Mouse (Mus musculus) forebrain, embryonic 13.5 days (tissue): ENCODE data around the gene Ebp. TPM values are rescaled to one million over a fixed set of nuclear protein-coding genes. Genes with fewer than 3 reads are reported as not detected.

Source experiments
- ATAC-seq: fragments of 200-750 bp; cut with Nextera tagmentation; 2 replicates; pipeline ENCODE4 v1.8.0; 2017
- H3K27ac ChIP-seq: fragments of 300-500 bp; sonication (generic); 2 replicates; pipeline ENCODE4 v1.5.1; 2015; ENCODE audit warnings: inconsistent platforms, mild to moderate bottlenecking, moderate library complexity
- H3K27me3 ChIP-seq: fragments of 300-500 bp; sonication (generic); 2 replicates; pipeline ENCODE4 v1.6.1; 2015; ENCODE audit warnings: mild to moderate bottlenecking, inconsistent platforms
- H3K36me3 ChIP-seq: fragments of 300-500 bp; sonication (generic); 2 replicates; pipeline ENCODE4 v1.6.1; 2015; ENCODE audit warnings: mild to moderate bottlenecking, inconsistent platforms; ENCODE audit not compliant: poor library complexity, severe bottlenecking
- H3K4me1 ChIP-seq: fragments of 300-500 bp; sonication (generic); 2 replicates; pipeline ENCODE4 v1.6.1; 2015; ENCODE audit warnings: inconsistent platforms
- H3K4me2 ChIP-seq: fragments of 300-500 bp; sonication (generic); 2 replicates; pipeline ENCODE4 v1.6.1; 2015; ENCODE audit warnings: inconsistent platforms, mild to moderate bottlenecking, moderate library complexity
- H3K4me3 ChIP-seq: fragments of 300-500 bp; sonication (generic); 2 replicates; pipeline ENCODE4 v1.5.1; 2015; ENCODE audit warnings: mild to moderate bottlenecking, inconsistent platforms
- H3K9ac ChIP-seq: fragments of 300-500 bp; sonication (generic); 2 replicates; pipeline ENCODE4 v1.6.1; 2015; ENCODE audit warnings: mild to moderate bottlenecking, inconsistent platforms
- H3K9me3 ChIP-seq: fragments of 300-500 bp; sonication (generic); replicated peaks from 2 replicates; pipeline ENCODE4 v1.6.1; 2016; ENCODE audit warnings: inconsistent platforms
- WGBS: fragments of 180-500 bp; shearing (Covaris S2); methylation state at CpG from one replicate; pipeline ENCODE4 v1.1.7; 2015; 5-methylcytosine and 5-hydroxymethylcytosine counted together
- polyA plus RNA-seq: library from polyadenylated mRNA; unstranded; fragments of >200 nt; fragmentation: Nextera tagmentation; extraction: Ambion mirVana; gene quantifications from 2 replicates; pipeline ENCODE4 v1.2.1, GENCODE M21; 2015

Ebp gene
- polyA plus RNA-seq, 1 experiment from 2014 or later, result 21.2 TPM

DNA sequence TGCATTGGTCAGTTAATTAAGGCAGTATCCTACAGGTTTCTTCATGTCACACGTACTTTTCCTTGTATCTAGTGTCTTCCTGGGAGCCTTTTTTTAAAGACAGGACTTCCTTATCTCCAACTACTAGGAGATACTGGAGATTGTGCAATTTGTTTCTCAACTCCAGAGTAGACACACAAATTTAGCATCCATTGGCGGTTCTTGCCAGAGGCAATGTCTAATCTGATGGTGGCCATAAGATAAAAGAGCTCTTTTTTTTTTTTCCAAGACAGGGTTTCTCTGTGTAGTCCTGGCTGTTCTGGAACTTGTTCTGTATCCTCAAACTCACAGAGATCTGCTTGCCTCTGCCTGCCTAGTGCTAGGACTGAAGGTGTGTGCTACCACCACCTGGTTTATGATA, 16.4 kb upstream of the Ebp start:
- Histone ChIP-seq H3K36me3 (no peaks in the 10 kb centered on the region), H3K9ac (no peak overlapping the region), H3K27me3 (no peaks in the 10 kb centered on the region), H3K9me3 (no peaks in the 10 kb centered on the region), H3K4me2 (no peak overlapping the region), H3K27ac (no peak overlapping the region), H3K4me1 (peaks cover 7% of the 10 kb centered on the region), H3K4me3 (no peak overlapping the region)
- no peak for ATAC-seq
- 76% methylated on average over 2 of the region's 2 CpGs for WGBS

DNA sequence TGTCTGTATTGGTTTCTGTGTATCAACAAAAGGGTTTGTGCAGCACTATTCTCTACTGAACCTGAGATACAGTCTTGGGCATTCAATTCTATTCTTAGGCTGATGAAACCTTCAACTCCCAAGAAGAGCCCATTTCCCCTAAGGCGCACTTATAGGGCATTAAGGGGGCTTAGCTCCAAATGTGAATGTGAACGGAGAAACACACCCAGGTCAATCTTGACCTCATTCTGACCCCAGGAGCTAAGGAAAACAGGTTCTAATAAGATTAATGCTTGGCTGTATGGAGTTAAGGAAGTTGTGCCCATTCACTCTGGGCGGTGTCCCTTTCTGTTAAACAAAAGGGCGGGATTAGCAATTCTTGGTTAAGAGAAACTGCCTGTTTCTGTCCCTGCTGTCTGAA, 13.9 kb upstream of the Ebp start:
- Histone ChIP-seq H3K4me1 (peaks cover 7% of the 10 kb centered on the region), H3K27me3 (no peaks in the 10 kb centered on the region), H3K9ac (no peak overlapping the region), H3K9me3 (no peaks in the 10 kb centered on the region), H3K4me2 (peak overlapping the region; percentile 59; the same call in 1 of the 2 replicates), H3K27ac (no peak overlapping the region), H3K4me3 (no peak overlapping the region), H3K36me3 (0 out of 2 replicates have a peak, but pooled peaks cover 3% of the 10 kb centered on the region)
- ATAC-seq, result no peak
- 22% methylated on average over 4 of the region's 4 CpGs for WGBS

DNA sequence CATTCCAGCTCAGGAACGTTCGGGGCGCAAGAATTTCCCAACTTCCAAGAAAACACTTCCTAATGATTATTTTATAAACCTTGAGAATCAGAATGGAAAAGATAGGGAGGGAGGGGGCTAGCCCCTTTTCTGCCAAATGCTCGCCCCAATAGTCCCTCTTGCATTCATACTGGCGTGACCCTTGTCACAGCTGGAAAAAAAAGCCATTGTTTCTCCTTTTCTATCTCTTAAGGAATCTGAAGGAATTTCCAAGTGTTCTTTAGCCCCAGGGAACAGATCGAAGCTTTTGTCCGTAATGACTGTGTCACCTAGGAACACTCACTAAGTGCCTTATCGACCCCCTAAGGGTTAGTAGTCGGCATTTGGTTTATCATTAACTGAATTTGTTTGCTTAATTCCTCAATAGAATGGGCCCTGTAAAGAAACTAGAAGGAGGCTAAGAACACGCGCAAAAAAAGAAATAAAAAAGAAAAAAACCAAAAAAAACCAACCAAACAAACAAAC, 13.4 kb upstream of the Ebp start:
- WGBS, result 16% methylated on average over 11 of the region's 11 CpGs
- Histone ChIP-seq H3K4me1 (peaks cover 7% of the 10 kb centered on the region), H3K27me3 (no peaks in the 10 kb centered on the region), H3K27ac (no peak overlapping the region), H3K36me3 (0 out of 2 replicates have a peak, but pooled peaks cover 3% of the 10 kb centered on the region), H3K4me2 (peak overlapping the region; percentile 59), H3K4me3 (peak overlapping the region; percentile 50), H3K9me3 (no peaks in the 10 kb centered on the region), H3K9ac (peak overlapping the region; percentile 50)
- ATAC-seq, result peak; percentile 36

DNA sequence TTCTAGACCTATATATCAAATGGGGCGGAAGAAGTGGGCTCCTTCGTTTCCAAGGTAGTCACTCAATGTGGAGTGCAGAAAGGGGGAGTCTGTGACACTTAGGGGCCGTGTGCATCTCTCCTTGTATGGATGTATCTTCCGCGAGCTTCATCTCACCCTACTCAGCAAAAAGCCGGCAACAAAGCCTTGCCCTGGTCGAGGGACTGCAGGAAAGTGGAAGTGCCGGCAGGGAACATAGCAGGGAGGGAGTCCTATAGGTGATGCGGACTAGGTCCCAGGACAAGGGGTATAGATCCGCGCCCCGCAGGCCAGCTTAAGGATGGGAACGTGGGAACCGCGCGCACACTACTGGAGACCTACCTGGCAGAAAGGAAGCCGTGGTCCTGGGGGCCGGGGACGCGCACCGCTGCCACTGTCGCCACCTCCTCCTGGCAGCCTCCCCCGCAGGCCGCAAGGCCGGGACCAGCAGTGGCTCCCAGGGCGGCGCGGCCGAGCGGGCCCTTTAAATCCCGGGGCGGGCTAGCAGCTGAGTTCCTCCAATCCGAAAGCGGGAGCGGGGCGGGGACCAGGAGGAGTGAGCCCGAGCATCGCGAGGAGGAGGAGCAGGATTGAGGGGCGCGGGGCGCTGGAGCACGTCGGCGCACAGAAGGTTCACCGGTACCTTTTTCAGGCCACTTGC, 12.8 kb upstream of the Ebp start, which contains the start of gene Porcn:
Gene Porcn (minus strand): TSS at position 511 of the 679 bp plus-strand sequence.
- Histone ChIP-seq H3K9me3 (no peaks in the 10 kb centered on the region), H3K36me3 (0 out of 2 replicates have a peak, but pooled peaks cover 3% of the 10 kb centered on the region), H3K27ac (no peak within 1 kb of the TSS), H3K4me3 (peak within 1 kb of the TSS; percentile 50), H3K4me2 (peak within 1 kb of the TSS; percentile 59), H3K4me1 (peaks cover 7% of the 10 kb centered on the region), H3K9ac (peak within 1 kb of the TSS; percentile 64), H3K27me3 (no peaks in the 10 kb centered on the region)
- WGBS, result 10% methylated on average over 43 of the region's 46 CpGs
- ATAC-seq, result peak; percentile 99

DNA sequence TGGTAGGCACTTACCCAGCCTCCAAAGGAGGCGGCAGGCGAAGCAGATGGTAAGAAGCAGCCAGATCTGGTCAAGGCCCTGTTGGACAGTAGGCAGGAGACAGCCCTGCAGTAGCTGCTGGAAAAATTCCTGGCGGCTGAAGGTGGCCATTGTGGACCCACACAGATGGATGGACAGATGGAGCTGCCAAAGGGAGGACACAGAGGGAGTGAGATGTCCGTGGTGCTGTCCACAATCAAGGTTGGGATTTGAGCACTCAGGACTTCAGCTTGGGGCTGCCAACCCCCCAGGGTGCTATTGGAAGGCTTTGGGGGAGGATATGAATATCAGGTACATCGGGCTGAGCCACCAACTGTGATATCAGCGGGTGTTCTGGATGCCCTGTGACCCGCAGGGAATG, 12.2 kb upstream of the Ebp start:
- H3K36me3 ChIP-seq, result 0 out of 2 replicates have a peak, but pooled peaks cover 7% of the 10 kb centered on the region
- no peaks in the 10 kb centered on the region for H3K27me3 ChIP-seq
- H3K4me1 ChIP-seq, result peaks cover 7% of the 10 kb centered on the region
- ATAC-seq, result no peak
- no peaks in the 10 kb centered on the region for H3K9me3 ChIP-seq
- H3K4me2 ChIP-seq, result peak overlapping the region; percentile 59
- WGBS, result 32% methylated on average over 7 of the region's 7 CpGs
- peak overlapping the region; percentile 64; the same call in 1 of the 2 replicates for H3K9ac ChIP-seq
- H3K4me3 ChIP-seq, result peak overlapping the region; percentile 50
- H3K27ac ChIP-seq, result no peak overlapping the region

DNA sequence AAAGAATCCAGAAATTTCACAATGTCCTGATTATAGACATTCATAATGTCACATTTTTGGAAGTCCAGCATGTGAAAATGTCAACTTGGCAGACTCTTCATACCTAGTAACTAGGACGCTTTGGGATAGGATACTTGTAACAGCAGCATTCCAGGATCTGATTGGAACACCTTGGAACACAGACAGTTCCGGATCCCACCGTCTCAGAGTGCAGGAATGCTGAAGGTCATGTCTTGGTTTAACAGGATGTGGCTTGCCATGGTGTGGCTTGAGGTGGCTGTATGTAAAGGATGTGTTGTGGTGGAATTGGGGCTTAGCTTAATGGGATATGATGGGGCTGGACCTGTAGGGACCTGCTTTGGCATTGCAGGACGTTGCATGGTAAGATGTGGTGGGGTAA, 11.8 kb upstream of the Ebp start:
- no peak for ATAC-seq
- Histone ChIP-seq H3K27me3 (no peaks in the 10 kb centered on the region), H3K9me3 (no peaks in the 10 kb centered on the region), H3K27ac (no peak overlapping the region), H3K9ac (no peak overlapping the region), H3K4me1 (peaks cover 7% of the 10 kb centered on the region), H3K36me3 (0 out of 2 replicates have a peak, but pooled peaks cover 7% of the 10 kb centered on the region), H3K4me2 (peak overlapping the region; percentile 59; the same call in 1 of the 2 replicates), H3K4me3 (no peak overlapping the region)
- WGBS, result 68% methylated on average over 4 of the region's 4 CpGs

DNA sequence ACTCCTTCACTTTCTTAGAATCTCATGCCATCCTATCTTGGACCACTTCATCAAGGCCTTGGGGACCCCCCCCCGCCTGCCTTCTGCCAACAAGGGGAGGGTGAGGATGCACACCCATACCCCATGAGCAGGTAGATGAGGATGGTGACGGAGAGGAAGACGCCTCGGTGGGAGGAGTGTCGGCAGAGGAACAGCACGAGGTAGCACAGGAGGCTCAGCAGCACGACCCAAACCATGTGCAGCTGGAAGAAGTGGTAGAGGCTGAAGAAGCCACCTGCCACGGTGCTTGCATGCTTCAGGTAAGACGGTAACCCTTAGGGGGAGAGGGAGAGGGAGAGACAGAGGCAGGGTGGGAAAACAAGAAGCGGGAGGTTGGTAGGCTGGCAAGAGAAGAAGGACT, 10.8 kb upstream of the Ebp start:
- Histone ChIP-seq H3K9ac (no peak overlapping the region), H3K36me3 (peaks cover 10% of the 10 kb centered on the region; the same call in 1 of the 2 replicates), H3K27me3 (no peaks in the 10 kb centered on the region), H3K4me1 (peaks cover 7% of the 10 kb centered on the region), H3K4me3 (no peak overlapping the region), H3K27ac (no peak overlapping the region), H3K9me3 (no peaks in the 10 kb centered on the region), H3K4me2 (no peak overlapping the region)
- WGBS, result 79% methylated on average over 10 of the region's 10 CpGs
- no peak for ATAC-seq

DNA sequence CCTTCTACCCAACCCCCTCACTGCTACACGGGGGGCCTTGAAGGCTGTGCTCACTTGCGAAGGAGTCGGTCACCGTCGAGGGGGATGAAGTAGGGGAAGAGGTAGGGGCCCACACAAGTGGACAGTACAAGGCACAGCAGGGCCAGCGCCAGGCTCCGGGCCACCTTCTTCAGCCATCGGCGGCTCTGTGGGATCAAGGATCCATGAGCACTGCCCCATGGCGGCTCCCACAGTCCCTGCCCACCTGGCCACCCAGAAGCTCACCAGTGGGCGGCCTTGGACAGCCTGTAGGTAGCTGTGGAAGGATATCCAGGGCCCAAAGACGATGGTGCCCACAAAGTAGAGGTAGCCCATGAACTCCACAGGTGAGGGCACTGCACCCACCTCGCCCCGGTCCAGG, 9.8 kb upstream of the Ebp start:
- H3K4me2 ChIP-seq, result no peak overlapping the region
- H3K4me3 ChIP-seq, result no peak overlapping the region
- WGBS, result 91% methylated on average over 12 of the region's 14 CpGs
- H3K27ac ChIP-seq, result no peak overlapping the region
- H3K36me3 ChIP-seq, result peaks cover 16% of the 10 kb centered on the region; the same call in 1 of the 2 replicates
- no peaks in the 10 kb centered on the region for H3K9me3 ChIP-seq
- H3K27me3 ChIP-seq, result no peaks in the 10 kb centered on the region
- no peak for ATAC-seq
- H3K9ac ChIP-seq, result no peak overlapping the region
- peaks cover 7% of the 10 kb centered on the region for H3K4me1 ChIP-seq

DNA sequence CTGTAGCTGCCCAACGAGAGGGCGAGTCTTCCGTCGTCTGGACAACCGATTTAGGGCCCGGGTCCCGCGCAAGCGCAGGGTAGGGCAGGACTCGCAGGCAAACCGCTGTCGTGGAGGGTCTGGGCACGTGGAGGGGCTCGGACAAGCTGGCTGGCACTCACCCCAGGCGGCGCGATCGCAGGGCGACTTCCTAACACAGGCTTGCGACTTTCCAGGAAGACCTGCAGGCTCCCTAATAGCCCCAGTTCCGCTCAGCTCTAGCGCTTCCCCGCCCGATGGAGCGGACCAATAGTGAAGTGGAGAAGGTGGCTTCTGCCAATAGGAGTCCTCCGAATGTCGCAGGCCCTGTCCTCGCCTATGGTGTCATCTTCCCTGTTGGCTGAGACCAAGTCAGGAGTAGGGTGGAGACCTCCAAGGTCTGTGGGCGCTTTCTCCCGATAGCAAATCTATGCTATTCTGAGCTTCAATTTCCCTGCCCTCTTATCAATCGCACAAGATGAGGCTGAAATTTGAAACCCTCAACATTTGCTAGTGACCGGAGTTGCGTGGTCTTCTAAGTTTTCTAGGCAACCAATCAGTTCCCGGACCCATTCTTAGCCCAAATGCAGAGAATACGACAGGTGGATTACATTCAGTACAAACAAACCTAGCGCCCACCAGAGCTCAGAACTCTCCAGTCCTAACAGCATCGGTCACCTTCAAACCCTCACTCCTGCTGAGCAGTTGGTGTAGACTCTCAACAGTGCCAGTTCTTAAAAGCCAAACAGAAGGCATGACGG, 483 bp downstream of the Ebp start:
- Histone ChIP-seq H3K27me3 (no peaks in the 10 kb centered on the region), H3K36me3 (no peaks in the 10 kb centered on the region), H3K9me3 (no peaks in the 10 kb centered on the region), H3K9ac (peak overlapping the region; percentile 68), H3K27ac (peak overlapping the region; percentile 51; the same call in 1 of the 2 replicates), H3K4me3 (peak overlapping the region; percentile 48), H3K4me2 (peak overlapping the region; percentile 61), H3K4me1 (no peaks in the 10 kb centered on the region)
- 16% methylated on average over 38 of the region's 38 CpGs for WGBS
- ATAC-seq, result peak; percentile 97

DNA sequence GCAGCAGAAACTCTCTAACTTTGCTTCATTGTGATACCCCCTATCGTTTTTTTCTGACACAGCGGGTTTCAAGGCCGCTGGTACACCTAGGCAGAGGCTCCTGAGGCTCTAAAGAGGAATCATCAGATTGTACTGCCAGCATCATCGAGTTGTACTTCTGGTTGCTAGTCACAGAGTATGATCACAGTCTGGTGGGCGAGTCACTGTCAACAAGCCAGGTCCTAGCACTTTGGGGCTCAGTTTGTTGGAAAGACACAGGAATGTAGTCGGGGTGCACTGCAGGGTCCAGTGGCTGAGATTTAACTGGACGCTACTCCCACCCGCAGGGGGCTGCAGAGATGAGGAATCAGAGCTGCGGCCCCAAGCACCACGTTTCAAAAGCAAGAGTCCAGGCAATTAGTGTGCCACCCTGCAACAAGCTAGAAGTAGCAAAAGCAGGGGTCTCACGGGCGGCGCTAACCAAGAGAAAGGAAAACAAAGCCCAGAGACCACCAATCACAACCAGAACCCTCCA, 1.1 kb downstream of the Ebp start:
- Histone ChIP-seq H3K27ac (peak overlapping the region; percentile 51; the same call in 1 of the 2 replicates), H3K4me1 (no peaks in the 10 kb centered on the region)
- no peak for ATAC-seq

DNA sequence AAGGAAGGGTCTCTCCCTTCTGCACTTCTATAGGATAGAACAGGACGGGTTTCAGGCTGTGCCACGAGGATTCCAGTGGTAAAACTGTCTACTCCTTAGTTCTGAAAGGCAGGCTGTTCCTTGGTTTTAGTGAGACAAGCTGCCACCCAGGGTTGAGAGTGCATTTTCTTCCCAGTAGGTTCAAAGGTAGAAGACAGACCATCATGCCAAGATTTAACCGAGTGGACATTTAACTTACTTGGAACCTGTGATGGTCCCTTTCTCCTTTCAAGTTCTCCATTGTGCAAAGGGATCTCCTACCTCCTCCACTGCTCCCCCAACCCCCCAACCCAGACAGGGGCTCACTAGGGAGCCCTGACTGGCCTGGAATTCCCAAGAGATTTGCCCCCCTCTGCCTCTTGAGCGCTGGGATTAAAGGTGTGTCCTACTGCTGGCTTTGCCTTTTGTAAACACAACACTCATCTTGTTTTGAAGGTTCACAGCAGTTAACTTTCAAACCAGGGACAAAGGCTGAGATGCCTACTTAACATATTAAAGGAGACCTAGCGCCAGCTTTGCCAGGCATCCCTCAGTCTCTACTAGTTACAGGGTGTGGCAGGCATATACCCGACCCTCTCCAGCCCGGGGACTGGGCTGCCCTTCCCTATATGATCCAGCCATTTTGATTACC, 10.3 kb downstream of the Ebp start:
- H3K4me3 ChIP-seq, result no peak overlapping the region
- H3K9me3 ChIP-seq, result no peaks in the 10 kb centered on the region
- no peak overlapping the region for H3K9ac ChIP-seq
- 0 out of 2 replicates have a peak, but pooled peaks cover 3% of the 10 kb centered on the region for H3K36me3 ChIP-seq
- no peaks in the 10 kb centered on the region for H3K27me3 ChIP-seq
- no peaks in the 10 kb centered on the region for H3K4me1 ChIP-seq
- no peak for ATAC-seq
- H3K27ac ChIP-seq, result no peak overlapping the region
- 24% methylated on average over 7 of the region's 7 CpGs for WGBS
- no peak overlapping the region for H3K4me2 ChIP-seq

More for the DNA sequence above, 1.1 kb downstream of the Ebp start:
- H3K27me3 ChIP-seq, result no peaks in the 10 kb centered on the region
- peak overlapping the region; percentile 68 for H3K9ac ChIP-seq
- H3K4me2 ChIP-seq, result peak overlapping the region; percentile 61
- H3K9me3 ChIP-seq, result no peaks in the 10 kb centered on the region
- H3K36me3 ChIP-seq, result no peaks in the 10 kb centered on the region
- peak overlapping the region; percentile 48 for H3K4me3 ChIP-seq
- WGBS, result 14% methylated on average over 13 of the region's 13 CpGs
